Mouse (Mus musculus) heart, embryonic 16.5 days (tissue): ENCODE data around the gene Vezt. TPM values are rescaled to one million over a fixed set of nuclear protein-coding genes. Genes with fewer than 3 reads are reported as not detected.

ENCODE experiments used
- microRNA counts: library from miRNA; unstranded; fragments of <30 nt; microRNA quantifications from one replicate; lab custom pipeline; 2016
- microRNA-seq: library from miRNA; unstranded; fragments of <30 nt; microRNA quantifications from one replicate; pipeline ENCODE4, GENCODE M21; 2017
- polyA plus RNA-seq: library from polyadenylated mRNA; unstranded; fragments of >200 nt; fragmentation: Nextera tagmentation; extraction: Ambion mirVana; gene quantifications from 2 replicates; pipeline ENCODE4 v1.2.1, GENCODE M21; 2015

Vezt gene
- polyA plus RNA-seq, 1 experiment from 2014 or later: 22.5 TPM

MicroRNA genes within 50 kb of the gene (microRNA counts, 519-probe panel; counts per million panel counts)
- microRNA mmu-miR-331-3p (lab: Ali Mortazavi, UCI) (2,552 counts per million, percentile 62 among the panel's probes with 10 or more counts), microRNA mmu-miR-331-5p (lab: Ali Mortazavi, UCI) (1,753 counts per million, percentile 12 among the panel's probes with 10 or more counts)

Small RNA genes lying within 50 kb of the gene (microRNA-seq; reads per million reads assigned to microRNA genes)
- gene Mir331: 54.6 reads per million, percentile 46 among the genes with 10 or more reads in this experiment

Other genes with a start within 250 kb of the Vezt start
- 0.20 and 0.47 TPM in 2 replicates for gene Usp44, start 204.3 kb downstream of the Vezt start, polyA plus RNA-seq
- gene Metap2, start 138.7 kb downstream of the Vezt start, polyA plus RNA-seq: 142 and 149 TPM in 2 replicates
- gene Fgd6, start 184 bp upstream of the Vezt start, polyA plus RNA-seq: 2.2 and 2.5 TPM in 2 replicates
- gene Nr2c1, start 112.2 kb upstream of the Vezt start, polyA plus RNA-seq: 6.4 and 6.8 TPM in 2 replicates
- 593 and 824 TPM in 2 replicates for gene Ndufa12, start 162.9 kb upstream of the Vezt start, polyA plus RNA-seq